Comparison of ENCODE assay signal across 10 mouse cellular contexts in the genomic region with DNA sequence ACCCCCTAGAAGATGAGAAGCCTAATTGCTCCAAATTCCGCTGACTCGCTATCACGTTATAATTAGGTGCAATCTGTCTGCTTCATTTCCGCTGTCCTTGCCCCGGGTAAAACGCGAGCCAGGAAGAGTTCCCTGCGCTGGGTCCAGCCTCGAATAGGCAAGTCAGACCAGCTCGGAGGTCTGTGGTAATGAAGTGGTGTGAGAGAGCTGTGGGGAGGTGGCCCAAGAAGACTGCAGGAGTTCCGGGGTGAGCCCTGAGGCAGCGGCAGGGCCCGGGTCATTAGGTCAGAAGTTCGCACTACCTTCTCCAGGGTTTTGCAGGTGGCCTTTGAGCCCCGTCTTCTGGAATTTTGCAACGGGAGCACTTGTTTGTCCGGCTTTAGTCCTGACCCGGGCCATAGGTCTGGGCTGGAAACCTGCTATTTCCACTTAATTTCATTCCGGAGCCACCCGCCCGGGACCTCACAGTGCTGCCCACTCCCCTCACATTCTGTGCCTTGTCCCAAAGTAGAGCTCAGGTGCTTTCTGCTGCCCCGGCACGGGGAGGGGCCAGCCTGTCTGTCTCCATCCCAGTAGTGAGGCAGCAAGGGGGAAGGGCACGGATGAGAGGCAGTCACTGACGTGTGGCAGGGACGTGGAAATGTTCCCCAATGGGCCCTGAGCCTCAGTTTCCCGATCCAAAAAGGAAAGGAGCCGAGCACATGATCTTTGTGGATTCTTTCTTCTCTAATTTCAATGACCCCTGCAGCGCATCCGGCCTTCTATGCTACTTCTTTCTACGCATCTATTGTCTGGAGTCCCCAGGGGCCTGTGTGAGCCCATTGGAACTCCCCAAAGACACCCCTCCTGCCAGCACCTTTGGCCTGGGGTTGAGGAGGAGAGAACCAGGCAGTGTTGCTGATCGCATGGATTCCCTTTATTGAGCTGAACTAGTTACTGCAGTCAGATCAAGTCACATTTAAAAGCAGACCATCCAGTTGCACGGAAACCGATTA.
DNase-seq lines count a peak whose midpoint lies in the region; ATAC-seq lines count a peak whose summit lies in the region.
"Had no signal": no experiment of that assay in that cellular context is flagged by ENCODE, and none has a peak within 500 bp of the region (broad histone marks: within the 10 kb centered on the region; RNA-seq: fewer than 3 reads in every experiment).

No protein-coding gene starts in this region.

- peaks cover 19% of the 10 kb centered on the region for H3K27me3 ChIP-seq in limb, embryonic 10.5 days (ENCODE audit: low read depth, poor library complexity, severe bottlenecking)
- H3K27me3 ChIP-seq in neural tube, embryonic 11.5 days (ENCODE audit: control insufficient read depth, insufficient read depth, low read length): peaks cover 6% of the 10 kb centered on the region; the same call in 1 of the 2 replicates

- no peak overlapping the region for H3K9ac ChIP-seq in neural tube, embryonic 11.5 days (ENCODE audit: low read length)

- peak; percentile 26 for DNase-seq in kidney, postnatal 10 days
- no peak for DNase-seq in kidney, postnatal 14 days
- DNase-seq in embryo, embryonic 11.5 days (ENCODE audit: low read depth, low spot score): peak; percentile 13
- peak; percentile 73 for DNase-seq in limb, embryonic 10.5 days (ENCODE audit: low spot score)
- DNase-seq in neural tube, embryonic 11.5 days (ENCODE audit: low spot score): peak; percentile 41
- DNase-seq in adrenal gland, postnatal 4 days (ENCODE audit: low spot score in 2 of 2): no peak
- no peak for DNase-seq in MN1 (ENCODE audit: low spot score)

- peaks cover 66% of the 10 kb centered on the region for H3K4me1 ChIP-seq in limb, embryonic 10.5 days
- peaks cover 47% of the 10 kb centered on the region for H3K4me1 ChIP-seq in neural tube, embryonic 11.5 days (ENCODE audit: control insufficient read depth, insufficient read depth, low read length)

- peaks cover 5% of the 10 kb centered on the region; the same call in 1 of the 2 replicates for H3K36me3 ChIP-seq in limb, embryonic 10.5 days
- no peaks in the 10 kb centered on the region for H3K36me3 ChIP-seq in neural tube, embryonic 11.5 days (ENCODE audit: control insufficient read depth, insufficient read depth, low read length)

- no peak for ATAC-seq in neural tube, embryonic 11.5 days (ENCODE audit: insufficient read depth, low FRiP score, low TSS enrichment)
- no peak for ATAC-seq in megakaryocyte-erythroid progenitor cell, adult 5-6 weeks (replicated peaks; ENCODE audit: low FRiP score, low TSS enrichment, poor library complexity, severe bottlenecking)
- ATAC-seq: Patski had no signal

- H3K4me2 ChIP-seq in neural tube, embryonic 11.5 days (ENCODE audit: low read depth): peak overlapping the region; percentile 10

- no peaks in the 10 kb centered on the region for H3K9me3 ChIP-seq in limb, embryonic 10.5 days (replicated peaks)
- no peaks in the 10 kb centered on the region for H3K9me3 ChIP-seq in neural tube, embryonic 11.5 days (ENCODE audit: control insufficient read depth, low read length)

- peak overlapping the region; percentile 86 for H3K27ac ChIP-seq in limb, embryonic 10.5 days
- 0 out of 2 replicates have a peak overlapping the region, but pooled peaks have one; percentile 23 for H3K27ac ChIP-seq in neural tube, embryonic 11.5 days (ENCODE audit: low read depth, low read length)

- 3% methylated on average over 34 of the region's 34 CpGs for WGBS in limb, embryonic 10.5 days
- WGBS in neural tube, embryonic 11.5 days: 5% methylated on average over 34 of the region's 34 CpGs

- peak overlapping the region; percentile 49 for H3K4me3 ChIP-seq in limb, embryonic 10.5 days
- no peak overlapping the region for H3K4me3 ChIP-seq in neural tube, embryonic 11.5 days (ENCODE audit: low read depth, low read length)
- H3K4me3 ChIP-seq: erythroblast, embryonic 14.5 days had no signal

Comparison
In these comparisons a context has a peak if more than half of its experiments do, and no peak if none do; other contexts are left out.
1. DNase-seq: peak in kidney, postnatal 10 days (single experiment), embryo, embryonic 11.5 days (single experiment), limb, embryonic 10.5 days (single experiment) and neural tube, embryonic 11.5 days (single experiment); none in kidney, postnatal 14 days (single experiment), adrenal gland, postnatal 4 days (0 of 2) and MN1 (single experiment).